Mouse (Mus musculus) forebrain, embryonic 14.5 days (tissue): ENCODE data around the gene Cul4a. TPM values are rescaled to one million over a fixed set of nuclear protein-coding genes. Genes with fewer than 3 reads are reported as not detected.

Source experiments
- ATAC-seq: fragments of 200-750 bp; cut with Nextera tagmentation; 2 replicates; pipeline ENCODE4 v1.8.0; 2017; ENCODE audit warnings: mild to moderate bottlenecking, moderate library complexity
- DNase-seq: peaks from one replicate; pipeline ENCODE4 v3.0.0-alpha.2; 2015; ENCODE audit warnings: low spot score
- H3K27ac ChIP-seq: fragments of 300-500 bp; sonication (generic); 2 replicates; pipeline ENCODE4 v1.5.1; 2014; ENCODE audit warnings: low read depth, mild to moderate bottlenecking, control low read depth, low read length, moderate library complexity
- H3K27me3 ChIP-seq: fragments of 300-500 bp; sonication (generic); replicated peaks from 2 replicates; pipeline ENCODE4 v1.6.1; 2014; ENCODE audit warnings: low read length, control low read depth, mixed read lengths; ENCODE audit not compliant: control insufficient read depth, insufficient read depth
- H3K36me3 ChIP-seq: fragments of 300-500 bp; sonication (generic); 2 replicates; pipeline ENCODE4 v1.6.1; 2014; ENCODE audit warnings: low read length, control low read depth; ENCODE audit not compliant: control insufficient read depth, insufficient read depth
- H3K4me1 ChIP-seq: fragments of 300-500 bp; sonication (generic); 2 replicates; pipeline ENCODE4 v1.6.1; 2014; ENCODE audit warnings: antibody characterized with exemption, low read length, control low read depth; ENCODE audit not compliant: control insufficient read depth, insufficient read depth
- H3K4me2 ChIP-seq: fragments of 300-500 bp; sonication (generic); 2 replicates; pipeline ENCODE4 v1.6.1; 2014; ENCODE audit warnings: mild to moderate bottlenecking, control low read depth, low read length
- H3K4me3 ChIP-seq: fragments of 300-500 bp; sonication (generic); 2 replicates; pipeline ENCODE4 v1.5.1; 2014; ENCODE audit warnings: low read depth, low read length, control low read depth
- H3K9ac ChIP-seq: fragments of 300-500 bp; sonication (generic); 2 replicates; pipeline ENCODE4 v1.6.1; 2014; ENCODE audit warnings: mild to moderate bottlenecking, low read length, control low read depth, moderate library complexity
- H3K9me3 ChIP-seq: fragments of 300-500 bp; sonication (generic); replicated peaks from 2 replicates; pipeline ENCODE4 v1.6.1; 2016; ENCODE audit warnings: low read length, control low read depth, mixed read lengths; ENCODE audit not compliant: control insufficient read depth
- whole genome bisulfite sequencing: fragments of 180-500 bp; shearing (Covaris S2); extraction: QIAGEN DNeasy Blood & Tissue Kit; methylation state at CpG from one replicate; pipeline ENCODE4 v1.1.7; 2014; 5-methylcytosine and 5-hydroxymethylcytosine counted together
- polyA plus RNA-seq: library from polyadenylated mRNA; unstranded; fragments of >200 nt; fragmentation: Nextera tagmentation; extraction: Ambion mirVana; gene quantifications from 2 replicates; pipeline ENCODE4 v1.2.1, GENCODE M21; 2014

Gene Cul4a
- polyA plus RNA-seq, 1 experiment from 2014 or later, result 66.4 TPM

- Histone ChIP-seq H3K4me1 (no peaks in the 10 kb centered on the region), H3K4me2 (no peak overlapping the region), H3K9ac (no peak overlapping the region), H3K27me3 (no peaks in the 10 kb centered on the region), H3K36me3 (peaks cover 30% of the 10 kb centered on the region), H3K9me3 (no peaks in the 10 kb centered on the region), H3K27ac (no peak overlapping the region), H3K4me3 (no peak overlapping the region)
- ATAC-seq, result no peak
- 77% methylated on average over 2 of the region's 2 CpGs for WGBS
- DNase-seq, result no peak
These were observed 45.5 kb downstream of the Cul4a start for GRCm38 (mm10) chr8:13150929-13151328.

- Histone ChIP-seq H3K4me1 (peaks cover 3% of the 10 kb centered on the region; the same call in 1 of the 2 replicates), H3K4me3 (no peak overlapping the region), H3K27me3 (no peaks in the 10 kb centered on the region), H3K36me3 (peaks cover 3% of the 10 kb centered on the region), H3K9me3 (no peaks in the 10 kb centered on the region), H3K4me2 (no peak overlapping the region), H3K9ac (no peak overlapping the region), H3K27ac (no peak overlapping the region)
- DNase-seq, result no peak
- 87% methylated on average over 9 of the region's 9 CpGs for WGBS
- ATAC-seq, result no peak
These were observed 48.7 kb downstream of the Cul4a start for GRCm38 (mm10) chr8:13154099-13154498.

GRCm38 (mm10) chr8:13155358-13155757, 49.9 kb downstream of the Cul4a start:
- ATAC-seq, result no peak
- no peak overlapping the region for H3K27ac ChIP-seq
- H3K4me2 ChIP-seq, result no peak overlapping the region
- WGBS, result 78% methylated on average over 9 of the region's 9 CpGs
- peaks cover 10% of the 10 kb centered on the region for H3K4me1 ChIP-seq
- H3K27me3 ChIP-seq, result no peaks in the 10 kb centered on the region
- H3K36me3 ChIP-seq, result no peaks in the 10 kb centered on the region; the same call in 1 of the 2 replicates
- no peak overlapping the region for H3K4me3 ChIP-seq
- H3K9ac ChIP-seq, result no peak overlapping the region
- H3K9me3 ChIP-seq, result no peaks in the 10 kb centered on the region
- no peak for DNase-seq

GRCm38 (mm10) chr8:13156327-13157097, 51.1 kb downstream of the Cul4a start:
- H3K4me3 ChIP-seq, result no peak overlapping the region
- no peak overlapping the region for H3K4me2 ChIP-seq
- WGBS, result 74% methylated on average over 12 of the region's 12 CpGs
- no peaks in the 10 kb centered on the region for H3K36me3 ChIP-seq
- DNase-seq, result no peak
- no peak overlapping the region for H3K9ac ChIP-seq
- H3K27ac ChIP-seq, result no peak overlapping the region
- H3K9me3 ChIP-seq, result no peaks in the 10 kb centered on the region
- peaks cover 12% of the 10 kb centered on the region for H3K4me1 ChIP-seq
- H3K27me3 ChIP-seq, result no peaks in the 10 kb centered on the region
- no peak for ATAC-seq

- Histone ChIP-seq H3K4me1 (peaks cover 12% of the 10 kb centered on the region), H3K9ac (peak within 1 kb of the TSS; percentile 98), H3K27ac (peak within 1 kb of the TSS; percentile 58; the same call in 1 of the 2 replicates), H3K9me3 (no peaks in the 10 kb centered on the region), H3K27me3 (no peaks in the 10 kb centered on the region), H3K36me3 (no peaks in the 10 kb centered on the region), H3K4me3 (peak within 1 kb of the TSS; percentile 99), H3K4me2 (peak within 1 kb of the TSS; percentile 82)
- peak; percentile 100 for DNase-seq
- 2% methylated on average over 23 of the region's 50 CpGs for WGBS
- peak; percentile 99 for ATAC-seq
These were observed 53.4 kb downstream of the Cul4a start, which contains the start of gene Lamp1 for GRCm38 (mm10) chr8:13158718-13159376. Gene Lamp1 (plus strand): TSS chr8:13159161.

- Histone ChIP-seq H3K4me3 (peak overlapping the region; percentile 99), H3K4me2 (peak overlapping the region; percentile 82), H3K36me3 (no peaks in the 10 kb centered on the region), H3K27me3 (no peaks in the 10 kb centered on the region), H3K9ac (peak overlapping the region; percentile 98), H3K27ac (peak overlapping the region; percentile 17; the same call in 1 of the 2 replicates), H3K9me3 (no peaks in the 10 kb centered on the region), H3K4me1 (peaks cover 12% of the 10 kb centered on the region)
- ATAC-seq, result peak; percentile 71; the same call in 1 of the 2 replicates
- no peak for DNase-seq
- WGBS, result under 1% methylated on average over 39 of the region's 49 CpGs
These were observed 54.0 kb downstream of the Cul4a start for GRCm38 (mm10) chr8:13159377-13159881.

- Histone ChIP-seq H3K4me3 (no peak overlapping the region), H3K9ac (no peak overlapping the region), H3K27me3 (no peaks in the 10 kb centered on the region), H3K36me3 (0 out of 2 replicates have a peak, but pooled peaks cover 4% of the 10 kb centered on the region), H3K27ac (no peak overlapping the region), H3K9me3 (no peaks in the 10 kb centered on the region), H3K4me2 (peak overlapping the region; percentile 82; the same call in 1 of the 2 replicates), H3K4me1 (peaks cover 12% of the 10 kb centered on the region)
- WGBS, result 87% methylated on average over 3 of the region's 3 CpGs
- ATAC-seq (no peak), DNase-seq (no peak)
These were observed 55.3 kb downstream of the Cul4a start for GRCm38 (mm10) chr8:13160691-13161090.

- Histone ChIP-seq H3K27me3 (no peaks in the 10 kb centered on the region), H3K4me2 (no peak overlapping the region), H3K4me1 (peaks cover 12% of the 10 kb centered on the region), H3K27ac (no peak overlapping the region), H3K36me3 (peaks cover 14% of the 10 kb centered on the region; the same call in 1 of the 2 replicates), H3K9ac (no peak overlapping the region), H3K9me3 (no peaks in the 10 kb centered on the region), H3K4me3 (no peak overlapping the region)
- ATAC-seq (no peak), DNase-seq (no peak)
- 90% methylated on average over 6 of the region's 6 CpGs for WGBS
These were observed 56.7 kb downstream of the Cul4a start for GRCm38 (mm10) chr8:13162098-13162497.
